Mouse (Mus musculus): ENCODE results near the gene 4930564D02Rik. TPM values are rescaled to one million over a fixed set of nuclear protein-coding genes. Genes with fewer than 3 reads are reported as not detected.

4930564D02Rik gene
- polyA plus RNA-seq, 1 experiment = not detected

DNA sequence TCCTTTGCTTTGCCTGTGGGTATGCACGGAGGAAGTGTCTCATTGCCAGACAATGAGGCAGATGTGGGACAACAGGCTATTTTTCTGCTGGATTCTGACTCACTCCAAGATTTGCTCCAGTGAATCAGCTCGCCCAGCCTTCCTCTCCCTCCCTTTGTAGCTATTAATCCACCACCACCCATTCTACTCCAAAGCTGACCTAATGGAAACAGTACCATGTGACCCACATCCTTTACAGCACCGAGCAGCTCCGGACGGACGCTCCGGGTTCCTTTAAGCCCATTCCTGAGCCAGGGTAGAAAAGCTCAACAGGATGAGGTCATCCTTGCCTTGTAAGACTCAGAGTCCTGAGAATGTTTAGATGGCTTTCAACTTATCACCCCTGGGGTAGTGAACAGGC lies 11.7 kb upstream of the 4930564D02Rik start:
- peaks cover 18% of the 10 kb centered on the region for H3K4me1 ChIP-seq (ENCODE audit: control insufficient read depth, insufficient read depth, low read length)
- H3K27ac ChIP-seq (ENCODE audit: insufficient read depth, low read length) = peak overlapping the region; percentile 93
- no peak overlapping the region for H3K4me3 ChIP-seq (ENCODE audit: insufficient read depth, low read length)
- TF ChIP-seq POLR2A (IDR thresholded peaks at IDR 0.05; ENCODE audit: low read depth, low read length) (peak; percentile 44; the same call in 1 of the 2 replicates), CTCF (IDR thresholded peaks at IDR 0.05; ENCODE audit: borderline replicate concordance, insufficient read depth, low read length) (no peak)

DNA sequence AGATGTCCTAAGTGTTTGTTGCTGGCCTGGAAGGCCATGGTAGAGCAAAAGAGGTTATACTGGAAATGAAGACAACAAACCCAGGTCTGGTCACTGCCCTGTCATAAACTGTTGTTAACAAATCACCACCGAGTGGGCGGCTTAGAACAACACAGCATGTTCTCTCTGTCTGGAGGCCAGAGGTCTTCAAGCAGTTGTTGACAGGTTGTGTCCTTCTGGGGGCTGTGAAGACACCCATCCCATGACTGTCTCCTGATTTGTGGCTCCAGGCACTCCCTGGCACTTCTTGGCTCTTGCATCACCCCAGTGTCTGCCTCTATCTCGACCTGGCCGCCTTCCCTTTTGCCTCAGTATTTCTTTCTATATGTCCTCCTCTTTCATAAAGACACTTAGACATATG lies 11.0 kb upstream of the 4930564D02Rik start:
- Histone ChIP-seq H3K27ac (ENCODE audit: insufficient read depth, low read length) (peak overlapping the region; percentile 79), H3K4me1 (ENCODE audit: control insufficient read depth, insufficient read depth, low read length) (peaks cover 22% of the 10 kb centered on the region), H3K4me3 (ENCODE audit: insufficient read depth, low read length) (no peak overlapping the region)
- TF ChIP-seq POLR2A (IDR thresholded peaks at IDR 0.05; ENCODE audit: low read depth, low read length) = no peak
- no peak for TF ChIP-seq CTCF (IDR thresholded peaks at IDR 0.05; ENCODE audit: borderline replicate concordance, insufficient read depth, low read length)

- H3K27ac ChIP-seq (ENCODE audit: insufficient read depth, low read length) = peak overlapping the region; percentile 94
- no peak overlapping the region for H3K4me3 ChIP-seq (ENCODE audit: insufficient read depth, low read length)
- H3K4me1 ChIP-seq (ENCODE audit: control insufficient read depth, insufficient read depth, low read length) = peaks cover 22% of the 10 kb centered on the region
- TF ChIP-seq CTCF (IDR thresholded peaks at IDR 0.05; ENCODE audit: borderline replicate concordance, insufficient read depth, low read length) (peak; percentile 83; the same call in 1 of the 2 replicates), POLR2A (IDR thresholded peaks at IDR 0.05; ENCODE audit: low read depth, low read length) (no peak)
These were observed 7.8 kb upstream of the 4930564D02Rik start for GRCm38 (mm10) chr3:105058627-105059513.

DNA sequence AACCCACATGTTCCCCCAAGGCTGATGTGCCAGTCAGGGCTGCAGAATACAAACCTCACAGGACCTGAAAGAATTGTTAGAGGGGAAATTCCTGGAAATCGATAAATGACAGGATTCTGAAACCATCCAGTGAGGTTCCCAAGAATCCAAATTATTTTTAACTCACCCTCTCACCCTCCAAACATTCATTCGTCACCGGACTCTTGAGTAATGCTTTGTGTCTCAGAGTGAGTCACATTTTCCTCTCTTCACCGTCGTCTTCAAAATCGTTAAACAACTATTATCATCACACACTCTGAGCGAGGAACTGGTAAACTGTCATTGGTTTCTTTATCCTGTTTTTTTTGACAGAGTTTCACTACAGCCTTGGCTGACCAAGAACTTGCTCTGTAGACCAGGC lies 6.7 kb upstream of the 4930564D02Rik start:
- Histone ChIP-seq H3K4me1 (ENCODE audit: control insufficient read depth, insufficient read depth, low read length) (peaks cover 16% of the 10 kb centered on the region), H3K27ac (ENCODE audit: insufficient read depth, low read length) (peak overlapping the region; percentile 94), H3K4me3 (ENCODE audit: insufficient read depth, low read length) (no peak overlapping the region)
- TF ChIP-seq CTCF (IDR thresholded peaks at IDR 0.05; ENCODE audit: borderline replicate concordance, insufficient read depth, low read length) (no peak), POLR2A (IDR thresholded peaks at IDR 0.05; ENCODE audit: low read depth, low read length) (no peak)

DNA sequence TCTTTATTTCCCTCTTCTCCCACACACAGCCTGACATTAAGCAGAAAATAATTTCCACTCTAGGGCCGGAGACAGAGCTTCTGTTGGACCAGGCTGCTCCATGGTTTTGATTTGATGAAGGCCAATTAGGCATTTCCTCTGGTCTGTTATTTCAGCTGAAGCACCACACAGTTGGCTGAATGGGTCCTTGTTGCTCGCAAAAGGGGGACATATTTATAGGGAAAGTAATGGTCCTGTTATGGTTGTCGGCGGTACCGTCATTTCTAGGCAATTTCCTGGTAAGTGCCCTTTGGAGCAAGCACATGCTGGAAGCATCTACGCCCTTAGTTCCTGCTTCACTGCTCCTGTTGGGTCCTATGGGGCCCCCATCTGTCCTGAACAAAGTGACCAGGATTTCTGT lies 5.7 kb upstream of the 4930564D02Rik start:
- TF ChIP-seq CTCF (IDR thresholded peaks at IDR 0.05; ENCODE audit: borderline replicate concordance, insufficient read depth, low read length) (no peak), POLR2A (IDR thresholded peaks at IDR 0.05; ENCODE audit: low read depth, low read length) (no peak)
- no peak overlapping the region for H3K4me3 ChIP-seq (ENCODE audit: insufficient read depth, low read length)
- H3K27ac ChIP-seq (ENCODE audit: insufficient read depth, low read length) = peak overlapping the region; percentile 94
- peaks cover 12% of the 10 kb centered on the region for H3K4me1 ChIP-seq (ENCODE audit: control insufficient read depth, insufficient read depth, low read length)

- peaks cover 12% of the 10 kb centered on the region; the same call in 1 of the 2 replicates for H3K4me1 ChIP-seq (ENCODE audit: control insufficient read depth, insufficient read depth, low read length)
- TF ChIP-seq POLR2A (IDR thresholded peaks at IDR 0.05; ENCODE audit: low read depth, low read length) = no peak
- TF ChIP-seq CTCF (IDR thresholded peaks at IDR 0.05; ENCODE audit: borderline replicate concordance, insufficient read depth, low read length) = no peak
- H3K27ac ChIP-seq (ENCODE audit: insufficient read depth, low read length) = peak overlapping the region; percentile 94; the same call in 1 of the 2 replicates
- no peak overlapping the region for H3K4me3 ChIP-seq (ENCODE audit: insufficient read depth, low read length)
These were observed 5.1 kb upstream of the 4930564D02Rik start for GRCm38 (mm10) chr3:105061496-105061895.

GRCm38 (mm10) chr3:105061991-105062390 lies 4.7 kb upstream of the 4930564D02Rik start:
- Histone ChIP-seq H3K27ac (ENCODE audit: insufficient read depth, low read length) (no peak overlapping the region), H3K4me3 (ENCODE audit: insufficient read depth, low read length) (no peak overlapping the region), H3K4me1 (ENCODE audit: control insufficient read depth, insufficient read depth, low read length) (peaks cover 12% of the 10 kb centered on the region; the same call in 1 of the 2 replicates)
- TF ChIP-seq POLR2A (IDR thresholded peaks at IDR 0.05; ENCODE audit: low read depth, low read length) (no peak), CTCF (IDR thresholded peaks at IDR 0.05; ENCODE audit: borderline replicate concordance, insufficient read depth, low read length) (no peak)

- H3K27ac ChIP-seq (ENCODE audit: insufficient read depth, low read length) = no peak overlapping the region
- TF ChIP-seq CTCF (IDR thresholded peaks at IDR 0.05; ENCODE audit: borderline replicate concordance, insufficient read depth, low read length) = no peak
- TF ChIP-seq POLR2A (IDR thresholded peaks at IDR 0.05; ENCODE audit: low read depth, low read length) = no peak
- no peak overlapping the region for H3K4me3 ChIP-seq (ENCODE audit: insufficient read depth, low read length)
- peaks cover 12% of the 10 kb centered on the region; the same call in 1 of the 2 replicates for H3K4me1 ChIP-seq (ENCODE audit: control insufficient read depth, insufficient read depth, low read length)
These were observed 4.0 kb upstream of the 4930564D02Rik start for GRCm38 (mm10) chr3:105062676-105063075.

- TF ChIP-seq CTCF (IDR thresholded peaks at IDR 0.05; ENCODE audit: borderline replicate concordance, insufficient read depth, low read length) (no peak), POLR2A (IDR thresholded peaks at IDR 0.05; ENCODE audit: low read depth, low read length) (no peak)
- Histone ChIP-seq H3K27ac (ENCODE audit: insufficient read depth, low read length) (no peak overlapping the region), H3K4me1 (ENCODE audit: control insufficient read depth, insufficient read depth, low read length) (no peaks in the 10 kb centered on the region), H3K4me3 (ENCODE audit: insufficient read depth, low read length) (no peak overlapping the region)
These were observed 3.9 kb downstream of the 4930564D02Rik start for GRCm38 (mm10) chr3:105070553-105070952.

GRCm38 (mm10) chr3:105071251-105071650 lies 4.6 kb downstream of the 4930564D02Rik start:
- no peaks in the 10 kb centered on the region for H3K4me1 ChIP-seq (ENCODE audit: control insufficient read depth, insufficient read depth, low read length)
- no peak overlapping the region for H3K4me3 ChIP-seq (ENCODE audit: insufficient read depth, low read length)
- TF ChIP-seq POLR2A (IDR thresholded peaks at IDR 0.05; ENCODE audit: low read depth, low read length) (no peak), CTCF (IDR thresholded peaks at IDR 0.05; ENCODE audit: borderline replicate concordance, insufficient read depth, low read length) (no peak)
- no peak overlapping the region for H3K27ac ChIP-seq (ENCODE audit: insufficient read depth, low read length)

Measured in embryonic fibroblast, embryonic 13.5 days (primary cell).